Mouse (Mus musculus): ENCODE results near the gene Mb.

DNA sequence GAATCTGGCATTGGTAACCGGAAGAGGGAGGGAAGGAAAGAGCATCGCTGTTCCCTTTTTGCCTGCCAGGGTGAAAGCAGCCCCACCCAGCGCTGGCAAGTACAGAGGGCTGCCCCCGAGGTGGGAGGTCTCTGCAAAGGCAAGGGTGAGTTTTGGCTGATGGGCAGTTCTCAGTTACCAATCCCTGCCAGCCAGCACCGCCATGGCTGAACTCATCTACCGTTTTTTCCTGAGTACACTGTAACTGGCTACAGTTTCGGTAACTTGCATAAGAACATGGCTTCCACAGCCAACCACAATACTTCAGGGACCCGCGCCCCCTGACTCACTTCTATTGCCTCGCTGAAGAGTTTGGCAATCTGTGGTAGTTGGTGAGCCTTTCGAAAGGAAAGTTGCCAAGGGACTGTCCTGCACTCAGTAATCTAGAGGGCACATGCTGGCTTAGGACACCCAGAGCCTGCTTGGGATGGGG is 29.5 kb upstream of the Mb start:
- TF ChIP-seq GATA1 (IDR thresholded peaks at IDR 0.05; ENCODE audit: low read length) (no peak), TAL1 (IDR thresholded peaks at IDR 0.05; ENCODE audit: low read length) (no peak)
